Mouse (Mus musculus) stomach, embryonic 16.5 days (tissue): ENCODE data around the gene Cdca4. TPM values are rescaled to one million over a fixed set of nuclear protein-coding genes. Genes with fewer than 3 reads are reported as not detected.

ENCODE experiments used
- ATAC-seq: fragments of 200-750 bp; cut with Nextera tagmentation; 2 replicates; pipeline ENCODE4 v1.8.0; 2017; ENCODE audit warnings: moderate number of reproducible peaks, moderate TSS enrichment; ENCODE audit not compliant: insufficient read depth, low FRiP score
- H3K27ac ChIP-seq: fragments of 300-500 bp; sonication (generic); 2 replicates; pipeline ENCODE4 v1.5.1; 2014; ENCODE audit warnings: low read length
- H3K27me3 ChIP-seq: fragments of 300-500 bp; sonication (generic); 2 replicates; pipeline ENCODE4 v1.6.1; 2014; ENCODE audit warnings: low read length, control low read depth, mixed read lengths; ENCODE audit not compliant: control insufficient read depth, insufficient read depth
- H3K36me3 ChIP-seq: fragments of 300-500 bp; sonication (generic); 2 replicates; pipeline ENCODE4 v1.6.1; 2014; ENCODE audit warnings: low read length; ENCODE audit not compliant: control insufficient read depth, insufficient read depth
- H3K4me1 ChIP-seq: fragments of 300-500 bp; sonication (generic); 2 replicates; pipeline ENCODE4 v1.6.1; 2014; ENCODE audit warnings: low read length, control low read depth, mixed read lengths; ENCODE audit not compliant: control insufficient read depth, insufficient read depth
- H3K4me2 ChIP-seq: fragments of 300-500 bp; sonication (generic); 2 replicates; pipeline ENCODE4 v1.6.1; 2014; ENCODE audit warnings: low read depth, low read length, mixed read lengths
- H3K4me3 ChIP-seq: fragments of 300-500 bp; sonication (generic); replicated peaks from 2 replicates; pipeline ENCODE4 v1.5.1; 2014; ENCODE audit warnings: mild to moderate bottlenecking, low read length
- H3K9ac ChIP-seq: fragments of 300-500 bp; sonication (generic); 2 replicates; pipeline ENCODE4 v1.6.1; 2014; ENCODE audit warnings: low read length
- H3K9me3 ChIP-seq: fragments of 300-500 bp; sonication (generic); replicated peaks from 2 replicates; pipeline ENCODE4 v1.6.1; 2016; ENCODE audit warnings: low read length, control low read depth; ENCODE audit not compliant: control insufficient read depth
- WGBS: fragments of 180-500 bp; shearing (Covaris S2); extraction: QIAGEN DNeasy Blood & Tissue Kit; methylation state at CpG from one replicate; pipeline ENCODE4 v1.1.7; 2014; 5-methylcytosine and 5-hydroxymethylcytosine counted together
- polyA plus RNA-seq: library from polyadenylated mRNA; unstranded; fragments of >200 nt; fragmentation: Nextera tagmentation; extraction: Ambion mirVana; gene quantifications from 2 replicates; pipeline ENCODE4 v1.2.1, GENCODE M21; 2015

Cdca4 gene
- polyA plus RNA-seq, 1 experiment from 2014 or later = 87.9 TPM

GRCm38 (mm10) chr12:112808587-112809364 is 20.4 kb downstream of the Cdca4 start, which contains the start of gene Clba1:
Gene Clba1 (plus strand): TSS chr12:112808937.
- peak within 1 kb of the TSS; percentile 100 for H3K4me2 ChIP-seq
- H3K27ac ChIP-seq = peak within 1 kb of the TSS; percentile 42; the same call in 1 of the 2 replicates
- no peaks in the 10 kb centered on the region for H3K9me3 ChIP-seq
- ATAC-seq = peak; percentile 91
- peak within 1 kb of the TSS; percentile 72 for H3K4me3 ChIP-seq
- H3K27me3 ChIP-seq = no peaks in the 10 kb centered on the region
- peak within 1 kb of the TSS; percentile 72 for H3K9ac ChIP-seq
- H3K36me3 ChIP-seq = no peaks in the 10 kb centered on the region
- 1% methylated on average over 64 of the region's 64 CpGs for WGBS
- H3K4me1 ChIP-seq = peaks cover 16% of the 10 kb centered on the region

DNA sequence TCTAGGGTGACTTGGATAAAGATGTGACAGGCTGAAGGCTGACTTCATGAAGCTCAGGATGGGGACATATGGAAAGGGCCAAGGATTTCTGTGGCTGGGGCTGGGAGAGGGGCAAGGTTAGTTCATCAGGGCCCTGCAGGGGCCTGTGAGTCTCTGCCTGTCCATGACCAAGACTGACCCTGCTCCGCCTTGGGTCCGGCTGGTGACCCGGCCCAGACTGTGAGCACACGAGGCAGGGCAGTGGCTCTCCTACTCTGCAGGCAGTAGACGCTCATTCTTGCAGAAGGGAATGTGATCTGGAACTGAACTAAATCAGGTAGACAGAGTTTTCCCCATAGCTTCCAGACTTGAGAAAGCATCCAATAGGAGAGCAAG is 21.0 kb downstream of the Cdca4 start:
- H3K9ac ChIP-seq = peak overlapping the region; percentile 72
- H3K4me3 ChIP-seq = peak overlapping the region; percentile 72
- H3K27me3 ChIP-seq = no peaks in the 10 kb centered on the region
- ATAC-seq = peak; percentile 7; the same call in 1 of the 2 replicates
- WGBS = 73% methylated on average over 5 of the region's 5 CpGs
- H3K4me2 ChIP-seq = peak overlapping the region; percentile 100
- no peaks in the 10 kb centered on the region for H3K9me3 ChIP-seq
- no peaks in the 10 kb centered on the region for H3K36me3 ChIP-seq
- H3K27ac ChIP-seq = peak overlapping the region; percentile 42; the same call in 1 of the 2 replicates
- H3K4me1 ChIP-seq = peaks cover 17% of the 10 kb centered on the region

GRCm38 (mm10) chr12:112807796-112808195 is 21.4 kb downstream of the Cdca4 start:
- Histone ChIP-seq H3K27me3 (no peaks in the 10 kb centered on the region; the same call in 1 of the 2 replicates), H3K27ac (no peak overlapping the region), H3K4me3 (no peak overlapping the region), H3K4me2 (no peak overlapping the region), H3K4me1 (peaks cover 21% of the 10 kb centered on the region), H3K9ac (no peak overlapping the region), H3K36me3 (no peaks in the 10 kb centered on the region), H3K9me3 (no peaks in the 10 kb centered on the region)
- no peak for ATAC-seq
- 89% methylated on average over 4 of the region's 4 CpGs for whole genome bisulfite sequencing

DNA sequence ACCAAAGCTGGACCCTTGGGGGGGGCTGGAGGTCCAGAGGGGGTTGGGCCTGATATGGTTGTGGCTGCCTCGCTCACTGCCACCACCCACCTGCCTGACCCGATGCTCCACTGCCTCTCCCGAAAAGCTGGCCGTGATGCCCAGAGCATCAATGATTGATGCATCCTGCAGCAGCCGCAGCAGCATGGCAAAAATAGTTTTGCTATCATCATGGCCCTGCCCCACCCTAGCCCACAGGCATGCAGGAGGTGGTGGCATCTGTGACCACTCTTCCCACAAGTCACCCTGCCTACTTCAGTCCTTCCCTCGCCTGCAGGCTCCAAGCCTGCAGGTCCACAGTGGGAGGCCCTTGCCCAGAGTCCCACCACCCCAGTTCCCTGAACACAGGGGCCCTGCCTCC is 23.2 kb downstream of the Cdca4 start:
- peaks cover 13% of the 10 kb centered on the region for H3K27me3 ChIP-seq
- H3K9me3 ChIP-seq = no peaks in the 10 kb centered on the region
- H3K4me3 ChIP-seq = no peak overlapping the region
- no peak overlapping the region for H3K9ac ChIP-seq
- 62% methylated on average over 6 of the region's 6 CpGs for WGBS
- ATAC-seq = no peak
- no peaks in the 10 kb centered on the region for H3K36me3 ChIP-seq
- no peak overlapping the region for H3K27ac ChIP-seq
- peaks cover 32% of the 10 kb centered on the region for H3K4me1 ChIP-seq
- H3K4me2 ChIP-seq = no peak overlapping the region

DNA sequence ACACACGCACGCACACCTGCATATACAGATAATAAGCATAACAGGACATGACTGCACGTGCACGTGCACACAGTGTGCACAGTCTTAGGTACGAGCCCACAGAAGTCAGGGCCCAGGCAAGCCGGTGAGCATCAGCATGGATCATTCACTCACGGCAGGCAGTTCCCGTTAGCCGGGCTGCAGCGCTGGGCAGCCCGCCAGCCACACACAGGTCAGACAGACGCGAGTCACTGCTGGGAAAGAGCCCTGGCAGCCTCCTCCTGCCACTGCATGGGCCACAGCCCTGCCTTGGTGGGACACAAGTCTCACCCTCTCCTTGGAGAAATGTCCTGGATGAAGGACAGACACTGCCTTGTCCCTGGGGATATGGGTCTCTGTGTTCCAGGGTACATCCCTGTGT is 25.2 kb downstream of the Cdca4 start:
- Histone ChIP-seq H3K4me3 (no peak overlapping the region), H3K9me3 (no peaks in the 10 kb centered on the region), H3K27ac (no peak overlapping the region), H3K27me3 (peaks cover 14% of the 10 kb centered on the region), H3K4me1 (peaks cover 30% of the 10 kb centered on the region), H3K36me3 (no peaks in the 10 kb centered on the region), H3K9ac (no peak overlapping the region), H3K4me2 (no peak overlapping the region)
- 38% methylated on average over 13 of the region's 13 CpGs for WGBS
- ATAC-seq = no peak

- ATAC-seq = no peak
- Histone ChIP-seq H3K27me3 (peaks cover 14% of the 10 kb centered on the region), H3K4me2 (peak overlapping the region; percentile 100), H3K9me3 (no peaks in the 10 kb centered on the region), H3K27ac (no peak overlapping the region), H3K4me3 (no peak overlapping the region), H3K36me3 (no peaks in the 10 kb centered on the region), H3K9ac (no peak overlapping the region), H3K4me1 (peaks cover 35% of the 10 kb centered on the region)
- WGBS = 24% methylated on average over 3 of the region's 3 CpGs
Measured at GRCm38 (mm10) chr12:112802917-112803316, 26.3 kb downstream of the Cdca4 start.

- peak within 1 kb of the TSS; percentile 100 for H3K4me2 ChIP-seq
- no peak within 1 kb of the TSS for H3K27ac ChIP-seq
- H3K27me3 ChIP-seq = peaks cover 14% of the 10 kb centered on the region
- peak within 1 kb of the TSS; percentile 72 for H3K9ac ChIP-seq
- WGBS = 4% methylated on average over 49 of the region's 69 CpGs
- peaks cover 43% of the 10 kb centered on the region for H3K4me1 ChIP-seq
- H3K36me3 ChIP-seq = no peaks in the 10 kb centered on the region
- peak within 1 kb of the TSS; percentile 54 for H3K4me3 ChIP-seq
- H3K9me3 ChIP-seq = no peaks in the 10 kb centered on the region
- peak; percentile 45; the same call in 1 of the 2 replicates for ATAC-seq
Measured at GRCm38 (mm10) chr12:112801864-112802846, 27.1 kb downstream of the Cdca4 start, which contains the start of gene Ahnak2. Gene Ahnak2 (minus strand): TSS chr12:112802657.

- H3K27ac ChIP-seq = no peak overlapping the region
- H3K9ac ChIP-seq = no peak overlapping the region
- no peaks in the 10 kb centered on the region for H3K9me3 ChIP-seq
- H3K4me2 ChIP-seq = no peak overlapping the region
- H3K4me1 ChIP-seq = peaks cover 58% of the 10 kb centered on the region
- WGBS = 8% methylated on average over 4 of the region's 4 CpGs
- H3K4me3 ChIP-seq = no peak overlapping the region
- peak; percentile 2; the same call in 1 of the 2 replicates for ATAC-seq
- no peaks in the 10 kb centered on the region for H3K36me3 ChIP-seq
- peaks cover 14% of the 10 kb centered on the region for H3K27me3 ChIP-seq
Measured at GRCm38 (mm10) chr12:112800476-112800875, 28.7 kb downstream of the Cdca4 start.
